Mouse (Mus musculus) G1E (cell line): ENCODE measurements at regions not wholly inside any gene's neighbourhood (a gene's known extent, or its start where the extent isn't known, plus 50 kb on each side); places are given as distances from the start of the nearest gene placed in this dataset.

Source experiments
- CTCF ChIP-seq: IDR thresholded peaks from 2 replicates; pipeline ENCODE4 v1.5.1; 2012; ENCODE audit warnings: low read depth, low read length, inconsistent platforms, mixed read lengths
- GATA1 ChIP-seq: IDR thresholded peaks from 2 replicates; pipeline ENCODE4 v1.6.1; 2012; ENCODE audit warnings: borderline replicate concordance, low read length, inconsistent platforms, mixed read lengths
- GATA2 ChIP-seq: IDR thresholded peaks from 2 replicates; pipeline ENCODE4 v1.6.1; 2012; ENCODE audit warnings: low read depth, low read length, inconsistent platforms, borderline replicate concordance
- POLR2AphosphoS5 ChIP-seq: IDR thresholded peaks from 2 replicates; pipeline ENCODE4 v1.6.1; 2012; ENCODE audit warnings: low read depth, low read length, inconsistent platforms; ENCODE audit not compliant: insufficient replicate concordance
- TAL1 ChIP-seq: conservative IDR thresholded peaks from 2 replicates; pipeline ENCODE4 v1.6.1; 2012; ENCODE audit warnings: low read depth, low read length, inconsistent platforms, mixed read lengths

DNA sequence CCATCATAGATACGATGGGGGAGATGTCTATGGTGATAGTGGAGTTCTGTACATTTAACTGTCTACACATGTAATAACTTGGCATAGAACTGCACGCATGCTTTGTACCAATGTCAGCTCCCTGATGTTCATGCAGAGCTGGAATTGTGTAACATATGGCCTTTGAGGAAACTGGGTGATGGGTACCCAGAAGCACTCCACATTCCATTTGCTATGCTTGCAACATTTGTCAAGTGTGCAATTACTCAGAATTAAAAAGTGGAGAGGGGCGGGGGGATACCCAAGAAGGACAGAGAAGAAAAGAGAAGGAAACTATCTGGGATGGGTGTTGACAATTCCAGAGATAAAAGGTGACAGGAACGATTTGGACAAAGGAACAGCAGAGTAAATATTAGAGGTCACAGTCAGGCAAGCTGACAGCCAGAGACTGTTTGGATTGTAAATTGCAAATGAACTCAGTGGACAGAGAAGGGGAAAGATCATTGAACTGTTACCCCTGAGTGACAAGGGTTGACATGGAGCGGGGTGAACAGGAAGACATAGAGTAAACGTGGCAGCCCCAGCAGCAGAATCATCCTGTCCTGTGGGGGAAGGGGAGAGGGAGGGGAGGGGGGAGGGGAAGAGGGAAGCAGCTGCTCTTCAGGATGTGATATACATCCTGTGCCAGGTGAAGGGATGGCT lies 390.1 kb upstream of the Jarid2 start:
- TF ChIP-seq CTCF (no peak), GATA1 (no peak), TAL1 (no peak), POLR2AphosphoS5 (no peak), GATA2 (no peak)
